Mouse (Mus musculus) adrenal gland, postnatal 25 days (tissue): ENCODE data around the gene Cyfip1. TPM values are rescaled to one million over a fixed set of nuclear protein-coding genes. Genes with fewer than 3 reads are reported as not detected.
A peak's percentile ranks its signal among the peaks of the same experiment; 100 is the strongest.

Experiments used
- DNase-seq: peaks from one replicate; pipeline ENCODE4 v3.0.0; 2021; ENCODE audit warnings: mixed read lengths
- long read RNA-seq: library from polyadenylated mRNA; stranded (forward); transcript quantifications from one replicate; pipeline ENCODE4 v2.0.0, GENCODE M21; 2021
- total RNA-seq: library from RNA; stranded (reverse); gene quantifications from 2 replicates; pipeline ENCODE4 v1.2.3, GENCODE M21; 2021

The Cyfip1 gene
- total RNA-seq, result 93.9 and 108 TPM in 2 replicates
- long read RNA-seq, full-length matches to known transcripts, result 48 of 66 reads
- long read RNA-seq, partial matches to known transcripts, result 14 of 66 reads
- long read RNA-seq, other reads (novel, unspliced or antisense), result 4 of 66 reads

DNA sequence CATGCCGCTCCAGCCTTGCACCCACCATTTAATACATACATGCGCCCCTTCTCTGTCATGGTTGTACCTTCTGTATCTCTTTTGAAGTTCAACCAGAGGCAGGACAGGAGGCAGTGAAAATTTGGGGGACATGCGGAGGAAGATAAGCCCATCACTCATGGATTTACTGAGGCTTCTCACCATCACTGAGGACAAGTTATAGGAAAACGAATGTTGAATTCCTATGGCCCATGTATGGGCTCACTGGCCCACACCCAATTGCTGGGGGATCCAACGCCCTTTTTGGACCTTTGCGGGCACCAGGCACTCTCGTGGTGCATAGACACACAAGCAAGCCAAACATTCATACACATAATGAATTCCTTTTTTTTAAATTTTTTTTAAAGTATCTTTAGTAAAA is at the start of gene Cyfip1:
Gene Cyfip1 (plus strand): TSS at position 301 of the 400 bp plus-strand sequence.
- no peak for DNase-seq

- no peak for DNase-seq
These were observed 49.3 kb upstream of the Cyfip1 start for GRCm38 (mm10) chr7:55792280-55792679.

DNA sequence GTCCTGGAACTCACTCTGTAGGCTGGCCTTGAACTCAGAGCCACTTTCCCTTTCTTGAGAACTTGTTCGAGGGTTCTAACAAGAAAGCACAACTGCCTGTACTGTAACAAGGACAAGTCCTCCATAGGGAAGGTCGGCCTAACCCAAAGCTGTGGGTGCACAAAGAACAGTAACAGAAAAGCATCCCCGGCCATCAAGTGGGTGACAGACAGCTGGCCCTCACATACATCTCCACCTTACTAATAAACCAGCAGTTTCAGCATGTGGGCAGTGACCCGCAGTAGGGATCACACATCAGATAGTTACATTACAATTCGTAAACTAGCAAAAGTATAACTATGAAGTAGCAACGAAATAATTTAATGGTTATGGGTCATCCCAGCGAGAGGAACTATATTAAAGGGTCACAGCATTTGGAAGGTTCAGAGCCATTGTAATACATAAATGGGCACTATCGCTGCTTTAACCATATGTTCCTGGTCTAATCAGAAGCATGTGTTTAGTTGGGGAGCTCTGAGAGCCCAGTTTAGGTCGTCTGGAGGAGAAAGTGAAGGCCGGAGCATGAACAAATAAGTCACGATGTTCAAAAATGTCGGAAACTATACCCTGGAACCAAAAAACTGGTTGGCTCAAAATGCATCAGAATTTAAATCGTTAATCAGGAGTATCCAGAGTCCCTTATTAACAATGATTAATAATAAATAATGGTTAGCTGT is 48.2 kb upstream of the Cyfip1 start:
- DNase-seq, result no peak

GRCm38 (mm10) chr7:55793952-55794603 is 47.5 kb upstream of the Cyfip1 start, which contains the start of gene Tubgcp5:
TSS of gene Tubgcp5 (plus strand) at chr7:55794154.
- peak; percentile 97 for DNase-seq

- no peak for DNase-seq
These were observed 41.6 kb upstream of the Cyfip1 start for GRCm38 (mm10) chr7:55799981-55800380.

GRCm38 (mm10) chr7:55809967-55810366 is 31.6 kb upstream of the Cyfip1 start:
- no peak for DNase-seq

GRCm38 (mm10) chr7:55824468-55824867 is 17.1 kb upstream of the Cyfip1 start:
- DNase-seq, result no peak

- DNase-seq, result no peak
These were observed 14.0 kb upstream of the Cyfip1 start for GRCm38 (mm10) chr7:55827551-55827950.

DNA sequence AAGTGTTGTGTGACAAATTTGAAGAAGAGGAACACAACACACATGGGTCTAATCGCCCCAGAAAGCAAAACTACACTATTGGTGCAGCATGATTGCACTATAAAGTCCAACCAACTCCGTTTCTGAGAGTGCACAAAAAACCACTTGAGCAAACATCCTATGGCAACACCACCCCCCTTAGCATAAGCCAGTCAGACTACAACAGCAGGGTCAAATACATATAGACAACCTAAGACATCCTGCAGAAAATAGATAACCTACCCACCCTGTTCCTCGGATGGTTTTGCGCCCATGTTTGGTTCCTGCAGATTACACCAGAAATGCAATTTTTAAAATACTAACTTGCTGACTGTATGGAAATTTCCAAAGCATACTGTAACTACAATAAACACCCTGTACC is 4.7 kb upstream of the Cyfip1 start:
- no peak for DNase-seq

GRCm38 (mm10) chr7:55841977-55842503 is 495 bp downstream of the Cyfip1 start:
- DNase-seq, result peak; percentile 93

DNA sequence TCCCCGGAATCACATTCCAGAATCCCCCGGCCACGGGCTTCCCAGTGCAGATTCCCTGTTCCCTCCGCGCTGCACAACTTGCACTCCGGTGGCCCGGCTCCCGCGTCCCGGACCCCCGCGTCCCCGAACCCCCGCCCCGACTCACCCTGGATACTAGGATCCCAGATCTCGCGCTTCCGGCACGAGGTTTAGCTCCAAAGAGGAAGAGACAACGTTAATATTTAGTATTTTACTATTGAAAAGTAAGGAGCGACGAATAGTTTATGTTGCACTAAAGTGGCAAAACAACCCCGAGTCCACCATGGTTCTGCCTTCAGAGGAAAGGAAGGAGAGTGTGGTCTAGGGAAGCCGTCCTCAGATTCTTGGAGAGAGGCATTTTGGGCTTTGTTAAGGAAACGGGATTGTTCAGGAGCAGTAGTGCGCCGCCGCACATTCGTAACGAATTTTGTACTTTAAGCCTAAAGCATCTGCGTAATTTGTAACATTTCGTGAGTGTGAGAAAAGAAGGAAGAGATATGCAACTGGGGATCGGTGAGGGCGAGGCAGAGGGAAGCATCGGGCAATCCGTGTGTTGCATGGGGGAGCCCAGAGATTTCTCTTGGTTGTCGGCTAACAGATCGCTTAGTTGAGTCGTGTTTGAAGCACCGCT is 1.1 kb downstream of the Cyfip1 start:
- peak; percentile 6 for DNase-seq

- no peak for DNase-seq
These were observed 5.2 kb downstream of the Cyfip1 start for GRCm38 (mm10) chr7:55846606-55847312.

- no peak for DNase-seq
These were observed 8.5 kb downstream of the Cyfip1 start for GRCm38 (mm10) chr7:55849948-55850571.

GRCm38 (mm10) chr7:55852787-55853186 is 11.2 kb downstream of the Cyfip1 start:
- DNase-seq, result no peak

DNA sequence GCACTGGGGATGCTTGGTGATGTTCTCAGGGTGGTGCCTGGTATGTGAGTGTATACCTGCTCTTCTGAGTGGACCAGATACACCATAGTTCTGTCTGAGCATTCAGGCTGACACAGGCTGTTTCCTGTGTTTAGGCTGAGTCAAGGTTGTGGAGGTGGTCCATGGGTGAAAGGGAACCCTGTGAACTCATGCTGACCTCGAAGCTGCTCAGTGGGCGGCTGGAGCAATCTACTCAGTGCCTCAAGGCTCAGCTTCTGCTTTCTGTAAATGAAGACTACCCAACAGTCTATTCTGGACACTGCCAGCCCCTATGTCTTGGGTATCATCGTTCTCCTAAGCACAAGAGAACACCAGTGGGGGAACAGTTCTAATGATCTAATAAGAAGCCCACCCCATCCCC is 14.1 kb downstream of the Cyfip1 start:
- no peak for DNase-seq

- no peak for DNase-seq
These were observed 15.2 kb downstream of the Cyfip1 start for GRCm38 (mm10) chr7:55856741-55857140.

DNA sequence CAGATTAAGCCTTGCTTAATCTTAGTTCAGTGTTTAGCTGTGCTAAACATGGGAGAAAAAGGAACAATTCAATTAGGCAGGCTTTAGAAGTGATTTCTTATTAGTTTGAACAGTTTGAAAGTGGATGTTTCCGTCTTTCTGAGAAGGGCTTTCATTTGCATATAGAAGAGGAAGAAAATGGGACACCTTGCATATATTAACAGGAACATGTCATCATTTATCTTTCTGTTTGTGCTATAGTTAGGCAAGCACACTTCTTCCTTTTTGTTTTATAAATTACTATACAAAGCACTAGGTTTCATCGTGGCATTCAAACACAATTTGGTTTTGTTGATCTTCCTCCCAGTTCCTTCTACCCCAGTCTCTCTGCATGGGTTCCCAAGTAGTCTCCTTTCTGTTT is 16.2 kb downstream of the Cyfip1 start:
- DNase-seq, result no peak

DNA sequence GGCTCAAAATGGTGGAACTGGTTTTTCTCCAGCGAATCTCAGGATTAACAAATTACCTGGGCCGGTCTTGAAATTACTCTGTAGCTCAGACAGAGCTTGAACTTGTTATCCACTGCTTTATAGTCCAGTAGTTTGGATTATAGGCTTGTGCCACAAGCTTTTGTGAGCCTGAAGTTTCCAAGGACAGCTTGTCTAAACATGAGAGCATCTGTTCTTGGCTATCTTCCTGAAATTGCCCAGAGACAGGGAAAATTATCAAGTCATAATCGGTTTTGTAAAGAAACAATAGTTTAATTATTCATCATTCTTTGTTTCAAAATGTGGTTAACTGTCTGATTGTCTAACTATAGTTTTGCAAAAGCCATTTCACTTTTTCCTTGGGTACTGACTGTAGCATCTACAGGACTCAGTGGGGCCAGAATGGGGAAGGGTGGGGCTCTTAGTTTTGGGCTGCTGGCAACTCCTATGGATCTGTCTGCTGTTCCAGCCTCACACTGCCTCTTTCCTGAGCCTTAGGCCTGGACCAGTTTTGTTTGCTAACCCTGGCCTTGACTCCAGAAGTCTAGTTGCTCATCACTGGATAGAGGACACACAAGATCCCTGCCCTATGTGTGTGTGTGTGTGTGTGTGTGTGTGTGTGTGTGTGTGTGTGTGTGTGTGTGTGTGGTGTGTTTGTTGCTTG is 17.4 kb downstream of the Cyfip1 start:
- no peak for DNase-seq

DNA sequence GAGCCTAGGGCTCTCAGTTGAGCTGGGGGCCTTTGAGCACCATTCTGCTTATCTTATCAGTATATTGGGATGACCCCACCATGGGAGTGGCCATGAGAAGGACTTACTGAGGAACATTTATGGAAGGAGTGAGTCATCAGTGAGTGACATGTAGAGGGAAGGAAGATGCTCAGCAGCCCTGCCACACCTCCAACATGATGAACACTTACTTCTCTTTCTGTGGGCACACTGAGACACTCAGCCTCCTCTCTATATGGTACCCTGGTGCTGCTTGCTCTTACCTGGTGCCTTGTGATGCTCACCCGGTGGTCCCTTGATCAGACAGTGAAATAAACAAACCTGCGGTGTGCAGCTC is 17.9 kb downstream of the Cyfip1 start:
- DNase-seq, result no peak

- DNase-seq, result no peak
These were observed 18.4 kb downstream of the Cyfip1 start for GRCm38 (mm10) chr7:55859956-55860355.

DNA sequence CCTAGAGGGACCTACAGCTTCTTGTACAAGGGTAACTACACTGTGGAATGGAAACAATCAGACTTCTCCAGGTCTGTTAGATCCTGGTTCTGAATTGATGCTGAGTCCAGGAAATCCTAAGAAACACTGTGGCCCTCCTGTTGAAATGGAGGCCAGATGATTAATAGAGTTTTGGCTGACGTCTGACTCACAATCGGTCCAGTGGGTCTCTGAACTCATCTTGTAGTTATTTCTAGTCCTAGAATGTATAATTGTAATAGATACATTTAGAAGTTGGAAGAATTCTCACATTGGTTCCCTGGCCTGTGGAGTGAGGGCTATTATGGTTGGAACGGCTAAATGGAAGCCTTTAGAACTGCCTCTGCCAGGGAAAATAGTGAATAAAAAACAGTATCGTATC is 19.6 kb downstream of the Cyfip1 start:
- no peak for DNase-seq
